Mouse (Mus musculus): ENCODE data around the gene Zfp94. TPM values are rescaled to one million over a fixed set of nuclear protein-coding genes. Genes with fewer than 3 reads are reported as not detected.

Zfp94 gene
- polyA plus RNA-seq, 1 experiment from 2014 or later: 2.2 TPM

- H3K9me3 ChIP-seq (ENCODE audit: low read length): no peaks in the 10 kb centered on the region
- H3K9ac ChIP-seq (replicated peaks): no peak overlapping the region
- DNase-seq: no peak
- H3K4me1 ChIP-seq (ENCODE audit: insufficient read depth): 0 out of 2 replicates have a peak, but pooled peaks cover 5% of the 10 kb centered on the region
- no peak overlapping the region for H3K4me2 ChIP-seq (ENCODE audit: low read depth, low read length)
- no peaks in the 10 kb centered on the region for H3K36me3 ChIP-seq (replicated peaks; ENCODE audit: insufficient read depth, low read length)
- H3K27ac ChIP-seq (ENCODE audit: low read depth): no peak overlapping the region
- no peak overlapping the region for H3K4me3 ChIP-seq (ENCODE audit: low read depth, low read length)
- no peaks in the 10 kb centered on the region for H3K27me3 ChIP-seq (ENCODE audit: insufficient read depth, low read length)
- no peak for ATAC-seq
- WGBS (ENCODE audit: insufficient replicate concordance): 86% methylated on average over 4 of the region's 4 CpGs
- TF ChIP-seq EP300 (IDR thresholded peaks at IDR 0.05; ENCODE audit: low read depth) (no peak), CTCF (IDR thresholded peaks at IDR 0.05; ENCODE audit: low read depth) (no peak)
Measured at GRCm38 (mm10) chr7:24260000-24260312, 56.5 kb downstream of the Zfp94 start.

GRCm38 (mm10) chr7:24259306-24259999 is 57.0 kb downstream of the Zfp94 start:
- H3K9ac ChIP-seq (replicated peaks): no peak overlapping the region
- H3K27ac ChIP-seq (ENCODE audit: low read depth): no peak overlapping the region
- H3K9me3 ChIP-seq (ENCODE audit: low read length): no peaks in the 10 kb centered on the region
- H3K4me2 ChIP-seq (ENCODE audit: low read depth, low read length): no peak overlapping the region
- TF ChIP-seq EP300 (IDR thresholded peaks at IDR 0.05; ENCODE audit: low read depth): no peak
- no peak for TF ChIP-seq CTCF (IDR thresholded peaks at IDR 0.05; ENCODE audit: low read depth)
- H3K36me3 ChIP-seq (replicated peaks; ENCODE audit: insufficient read depth, low read length): no peaks in the 10 kb centered on the region
- DNase-seq: no peak
- no peak overlapping the region for H3K4me3 ChIP-seq (ENCODE audit: low read depth, low read length)
- 0 out of 2 replicates have a peak, but pooled peaks cover 5% of the 10 kb centered on the region for H3K4me1 ChIP-seq (ENCODE audit: insufficient read depth)
- WGBS (ENCODE audit: insufficient replicate concordance): 82% methylated on average over 13 of the region's 13 CpGs
- ATAC-seq: no peak
- H3K27me3 ChIP-seq (ENCODE audit: insufficient read depth, low read length): no peaks in the 10 kb centered on the region

DNA sequence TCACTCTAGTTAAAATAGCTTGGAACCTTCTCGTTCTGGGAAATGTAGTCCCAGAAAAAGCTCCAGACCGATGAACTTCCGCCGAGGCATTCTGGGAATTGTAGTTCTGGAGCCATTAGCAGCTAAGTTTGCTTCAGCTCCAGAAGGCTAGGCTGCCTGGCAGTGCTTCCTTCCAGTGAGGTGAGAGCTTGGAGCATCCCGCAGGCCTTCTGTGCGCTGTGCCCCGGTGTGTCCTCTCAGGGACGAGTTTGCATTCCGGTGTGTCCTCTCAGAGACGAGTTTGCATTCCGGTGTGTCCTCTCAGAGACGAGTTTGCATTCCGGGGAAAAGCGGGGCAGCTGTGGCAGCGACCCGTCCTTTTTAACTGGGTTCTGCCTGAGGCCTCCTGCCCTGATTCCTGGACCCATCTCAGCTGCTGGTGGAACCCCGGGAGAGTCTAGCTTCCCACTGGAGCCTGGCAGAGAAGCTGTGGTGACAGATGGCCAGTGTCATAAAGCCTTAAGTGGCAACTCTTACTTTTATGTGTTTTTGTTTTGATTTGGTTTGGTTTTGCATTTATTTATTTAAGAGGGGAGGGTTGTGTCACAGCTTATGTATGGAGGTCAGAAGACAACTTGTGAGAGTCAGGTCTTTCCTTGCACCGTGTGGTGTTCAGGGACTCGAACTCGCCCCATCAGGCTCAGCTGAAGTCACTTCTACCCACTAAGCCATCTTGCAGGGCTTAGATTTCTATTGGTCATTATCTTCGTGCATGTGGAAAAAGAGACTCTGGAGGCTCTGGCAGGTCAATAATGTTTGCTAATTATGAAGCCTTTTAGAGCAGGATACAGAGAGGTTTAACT is 61.6 kb downstream of the Zfp94 start, which contains the start of gene Zfp108:
Zfp108 (plus strand) TSS at position 162 of the 842 bp plus-strand sequence.
- Histone ChIP-seq H3K9me3 (ENCODE audit: low read length) (no peaks in the 10 kb centered on the region), H3K9ac (replicated peaks) (peak within 1 kb of the TSS; percentile 59), H3K27me3 (ENCODE audit: insufficient read depth, low read length) (no peaks in the 10 kb centered on the region), H3K27ac (ENCODE audit: low read depth) (no peak within 1 kb of the TSS), H3K4me1 (ENCODE audit: insufficient read depth) (peaks cover 8% of the 10 kb centered on the region; the same call in 1 of the 2 replicates), H3K4me2 (ENCODE audit: low read depth, low read length) (peak within 1 kb of the TSS; percentile 74), H3K36me3 (replicated peaks; ENCODE audit: insufficient read depth, low read length) (no peaks in the 10 kb centered on the region), H3K4me3 (ENCODE audit: low read depth, low read length) (peak within 1 kb of the TSS; percentile 52)
- no peak for TF ChIP-seq CTCF (IDR thresholded peaks at IDR 0.05; ENCODE audit: low read depth)
- DNase-seq (peak; percentile 63), ATAC-seq (peak; percentile 90)
- WGBS (ENCODE audit: insufficient replicate concordance): 18% methylated on average over 21 of the region's 21 CpGs

- Histone ChIP-seq H3K9ac (replicated peaks) (no peak overlapping the region), H3K36me3 (replicated peaks; ENCODE audit: insufficient read depth, low read length) (no peaks in the 10 kb centered on the region), H3K9me3 (ENCODE audit: low read length) (no peaks in the 10 kb centered on the region), H3K27ac (ENCODE audit: low read depth) (no peak overlapping the region), H3K4me1 (ENCODE audit: insufficient read depth) (peaks cover 8% of the 10 kb centered on the region; the same call in 1 of the 2 replicates), H3K4me3 (ENCODE audit: low read depth, low read length) (peak overlapping the region; percentile 52), H3K27me3 (ENCODE audit: insufficient read depth, low read length) (no peaks in the 10 kb centered on the region), H3K4me2 (ENCODE audit: low read depth, low read length) (peak overlapping the region; percentile 74)
- no peak for DNase-seq
- ATAC-seq: peak; percentile 38; the same call in 1 of the 2 replicates
- WGBS (ENCODE audit: insufficient replicate concordance): 56% methylated on average over 9 of the region's 9 CpGs
- TF ChIP-seq EP300 (IDR thresholded peaks at IDR 0.05; ENCODE audit: low read depth) (no peak), CTCF (IDR thresholded peaks at IDR 0.05; ENCODE audit: low read depth) (no peak)
Measured at GRCm38 (mm10) chr7:24253779-24254615, 62.5 kb downstream of the Zfp94 start.

Small RNA genes lying within 50 kb of the gene (microRNA-seq; reads per million reads assigned to microRNA genes)
- gene Gm27592: not detected

Other genes with a start within 250 kb of the Zfp94 start
- 3.2 and 4.0 TPM in 2 replicates for gene Zfp180, start 234.7 kb downstream of the Zfp94 start, polyA plus RNA-seq (2015; fragmentation: Nextera tagmentation; extraction: Ambion mirVana)
- gene Zfp112, start 204.4 kb downstream of the Zfp94 start, polyA plus RNA-seq (2015; fragmentation: Nextera tagmentation; extraction: Ambion mirVana): 0.76 and 0.86 TPM in 2 replicates
- gene Zfp235, start 182.5 kb downstream of the Zfp94 start, polyA plus RNA-seq (2015; fragmentation: Nextera tagmentation; extraction: Ambion mirVana): 2.8 and 3.3 TPM in 2 replicates
- 0.13 and 0.19 TPM in 2 replicates for gene Zfp114, start 141.6 kb downstream of the Zfp94 start, polyA plus RNA-seq (2015; fragmentation: Nextera tagmentation; extraction: Ambion mirVana)
- gene Zfp111, start 105.2 kb downstream of the Zfp94 start, polyA plus RNA-seq (2015; fragmentation: Nextera tagmentation; extraction: Ambion mirVana): 0.93 and 1.0 TPM in 2 replicates
- gene Zfp109, start 79.1 kb downstream of the Zfp94 start, polyA plus RNA-seq (2015; fragmentation: Nextera tagmentation; extraction: Ambion mirVana): 0.40 and 0.65 TPM in 2 replicates
- 0.31 and 0.79 TPM in 2 replicates for gene Zfp108, start 61.9 kb downstream of the Zfp94 start, polyA plus RNA-seq (2015; fragmentation: Nextera tagmentation; extraction: Ambion mirVana)
- gene Zfp93, start 46.2 kb downstream of the Zfp94 start, polyA plus RNA-seq (2015; fragmentation: Nextera tagmentation; extraction: Ambion mirVana): 1.1 and 1.2 TPM in 2 replicates
- gene Zfp61, start 15.4 kb downstream of the Zfp94 start, polyA plus RNA-seq (2015; fragmentation: Nextera tagmentation; extraction: Ambion mirVana): 1.6 and 1.8 TPM in 2 replicates
- gene Tescl, start 17.3 kb upstream of the Zfp94 start, polyA plus RNA-seq (2015; fragmentation: Nextera tagmentation; extraction: Ambion mirVana): not detected in 2 replicates
- gene Lypd5, start 32.5 kb upstream of the Zfp94 start, polyA plus RNA-seq (2015; fragmentation: Nextera tagmentation; extraction: Ambion mirVana): 0.06 TPM in 1 of 2 replicates, not detected in the other
- gene Kcnn4, start 53.6 kb upstream of the Zfp94 start, polyA plus RNA-seq (2015; fragmentation: Nextera tagmentation; extraction: Ambion mirVana): 41.0 and 41.9 TPM in 2 replicates
- gene Smg9, start 83.0 kb upstream of the Zfp94 start, polyA plus RNA-seq (2015; fragmentation: Nextera tagmentation; extraction: Ambion mirVana): 8.2 and 8.7 TPM in 2 replicates
- 0.18 and 0.28 TPM in 2 replicates for gene Irgc1, start 135.6 kb upstream of the Zfp94 start, polyA plus RNA-seq (2015; fragmentation: Nextera tagmentation; extraction: Ambion mirVana)
- gene Plaur, start 145.8 kb upstream of the Zfp94 start, polyA plus RNA-seq (2015; fragmentation: Nextera tagmentation; extraction: Ambion mirVana): 9.3 and 10.8 TPM in 2 replicates
- gene Cadm4, start 165.4 kb upstream of the Zfp94 start, polyA plus RNA-seq (2015; fragmentation: Nextera tagmentation; extraction: Ambion mirVana): 0.17 and 0.46 TPM in 2 replicates
- gene Zfp428, start 190.3 kb upstream of the Zfp94 start, polyA plus RNA-seq (2015; fragmentation: Nextera tagmentation; extraction: Ambion mirVana): 3.3 and 4.1 TPM in 2 replicates
- not detected in 2 replicates for gene AC161166.1, start 195.8 kb upstream of the Zfp94 start, polyA plus RNA-seq (2015; fragmentation: Nextera tagmentation; extraction: Ambion mirVana)
- 1.3 and 1.6 TPM in 2 replicates for gene Irgq, start 214.0 kb upstream of the Zfp94 start, polyA plus RNA-seq (2015; fragmentation: Nextera tagmentation; extraction: Ambion mirVana)
- gene Pinlyp, start 229.5 kb upstream of the Zfp94 start, polyA plus RNA-seq (2015; fragmentation: Nextera tagmentation; extraction: Ambion mirVana): 0.13 TPM in 1 of 2 replicates, not detected in the other
- 17.9 and 18.0 TPM in 2 replicates for gene Xrcc1, start 229.6 kb upstream of the Zfp94 start, polyA plus RNA-seq (2015; fragmentation: Nextera tagmentation; extraction: Ambion mirVana)

Measured in liver, postnatal 0 days (tissue).